Mouse (Mus musculus) olfactory bulb, adult 2 months (tissue): ENCODE measurements around the gene A730061H03Rik. TPM values are rescaled to one million over a fixed set of nuclear protein-coding genes. Genes with fewer than 3 reads are reported as not detected.

Experiments used
- H3K27ac ChIP-seq: fragments of 200-500 bp; 2 replicates; pipeline ENCODE4 v1.5.1; 2012; ENCODE audit warnings: low read depth, low read length; ENCODE audit not compliant: insufficient read depth
- H3K4me1 ChIP-seq: fragments of 200-500 bp; 2 replicates; pipeline ENCODE4 v1.6.1; 2012; ENCODE audit warnings: low read length; ENCODE audit not compliant: control insufficient read depth, insufficient read depth
- H3K4me3 ChIP-seq: fragments of 200-500 bp; 2 replicates; pipeline ENCODE4 v1.5.1; 2012; ENCODE audit warnings: mild to moderate bottlenecking, low read depth, low read length, moderate library complexity; ENCODE audit not compliant: insufficient read depth
- CTCF ChIP-seq: fragments of 200-500 bp; IDR thresholded peaks from 2 replicates; pipeline ENCODE4 v1.5.1; 2012; ENCODE audit warnings: low read depth, mild to moderate bottlenecking, low read length, moderate library complexity; ENCODE audit not compliant: insufficient read depth
- POLR2A ChIP-seq: fragments of 200-500 bp; IDR thresholded peaks from 2 replicates; pipeline ENCODE4 v1.6.1; 2012; ENCODE audit warnings: mild to moderate bottlenecking, low read depth, low read length, moderate library complexity; ENCODE audit not compliant: insufficient read depth
- WGBS: fragments of 180-500 bp; shearing (Covaris S2); methylation state at CpG from one replicate; pipeline ENCODE4 v1.1.7; 2018; 5-methylcytosine and 5-hydroxymethylcytosine counted together
- polyA plus RNA-seq: library from polyadenylated mRNA; stranded (reverse); fragments of >200 nt; gene quantifications from 2 replicates; pipeline ENCODE4 v1.2.4, GENCODE M21; 2012; ENCODE audit warnings: low replicate concordance; ENCODE audit not compliant: missing spikeins, insufficient read depth, insufficient read length

Gene A730061H03Rik
- polyA plus RNA-seq, result not detected in 2 replicates

- WGBS, result under 1% methylated on average over 51 of the region's 51 CpGs
- Histone ChIP-seq H3K4me1 (peaks cover 8% of the 10 kb centered on the region), H3K27ac (peak within 1 kb of the TSS; percentile 99), H3K4me3 (peak within 1 kb of the TSS; percentile 76)
- TF ChIP-seq POLR2A (peak; percentile 46; the same call in 1 of the 2 replicates), CTCF (no peak)
Measured at GRCm38 (mm10) chr14:55560202-55561073, at the start of gene A730061H03Rik. Gene A730061H03Rik (minus strand): TSS chr14:55560406.

DNA sequence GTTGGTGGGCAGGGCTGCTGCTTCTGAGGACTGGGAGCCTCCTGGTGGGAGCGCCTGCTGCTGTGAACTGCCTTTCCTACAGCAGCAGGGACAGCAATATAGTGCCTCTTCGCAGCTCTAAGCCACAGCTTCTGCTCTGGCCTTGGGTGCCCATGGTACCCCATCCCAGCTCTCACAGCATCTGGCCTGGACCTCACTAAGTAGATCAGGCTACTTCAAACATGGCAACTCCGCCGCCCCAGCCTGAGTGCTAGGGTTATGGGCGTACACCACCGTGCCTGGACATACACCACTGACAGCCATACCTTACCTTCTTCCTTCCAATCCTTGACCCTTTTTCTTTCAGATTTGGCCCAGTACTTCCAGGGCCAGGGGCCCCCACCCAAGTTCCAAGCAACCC lies 48.1 kb upstream of the A730061H03Rik start:
- Histone ChIP-seq H3K27ac (no peak overlapping the region), H3K4me3 (no peak overlapping the region), H3K4me1 (peaks cover 8% of the 10 kb centered on the region)
- 96% methylated on average over 6 of the region's 6 CpGs for WGBS
- TF ChIP-seq POLR2A (no peak), CTCF (no peak)

- TF ChIP-seq POLR2A, result no peak
- no peak for TF ChIP-seq CTCF
- peaks cover 8% of the 10 kb centered on the region for H3K4me1 ChIP-seq
- no peak overlapping the region for H3K4me3 ChIP-seq
- no peak overlapping the region for H3K27ac ChIP-seq
- 93% methylated on average over 16 of the region's 16 CpGs for WGBS
Measured at GRCm38 (mm10) chr14:55605743-55606459, 45.7 kb upstream of the A730061H03Rik start.

GRCm38 (mm10) chr14:55604823-55605222 lies 44.6 kb upstream of the A730061H03Rik start:
- no peak overlapping the region for H3K4me3 ChIP-seq
- H3K4me1 ChIP-seq, result peaks cover 8% of the 10 kb centered on the region
- TF ChIP-seq CTCF (no peak), POLR2A (no peak)
- 90% methylated on average over 11 of the region's 11 CpGs for WGBS
- H3K27ac ChIP-seq, result no peak overlapping the region

- H3K4me3 ChIP-seq, result peak overlapping the region; percentile 44
- TF ChIP-seq CTCF, result peak; percentile 84
- TF ChIP-seq POLR2A, result 0 out of 2 replicates have a peak, but pooled peaks have one; percentile 12
- peaks cover 8% of the 10 kb centered on the region for H3K4me1 ChIP-seq
- H3K27ac ChIP-seq, result peak overlapping the region; percentile 56
- WGBS, result 17% methylated on average over 19 of the region's 19 CpGs
Measured at GRCm38 (mm10) chr14:55603633-55604576, 43.7 kb upstream of the A730061H03Rik start.

DNA sequence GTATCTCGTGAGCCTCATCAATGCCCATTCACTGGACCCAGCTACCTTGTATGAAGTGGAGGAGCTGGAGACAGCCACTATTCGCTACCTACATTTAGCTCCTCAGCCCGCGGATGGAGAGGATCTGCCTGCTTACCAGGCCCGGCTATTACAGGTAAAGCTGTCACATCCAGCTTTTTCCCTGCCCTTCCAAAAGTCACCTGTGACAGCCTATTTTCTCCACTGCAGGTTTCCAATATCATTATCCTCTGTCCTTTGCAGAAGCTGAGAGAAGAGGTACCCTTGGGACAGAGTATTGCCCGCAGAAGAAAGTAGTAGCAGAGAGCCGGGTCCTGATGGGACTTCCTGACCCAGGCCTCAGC lies 43.0 kb upstream of the A730061H03Rik start, which contains the start of gene Irf9:
Irf9 (plus strand) TSS at position 301 of the 362 bp plus-strand sequence.
- Histone ChIP-seq H3K27ac (peak within 1 kb of the TSS; percentile 56), H3K4me1 (peaks cover 8% of the 10 kb centered on the region), H3K4me3 (peak within 1 kb of the TSS; percentile 44)
- 84% methylated on average over 7 of the region's 7 CpGs for WGBS
- TF ChIP-seq CTCF, result no peak
- TF ChIP-seq POLR2A, result no peak

DNA sequence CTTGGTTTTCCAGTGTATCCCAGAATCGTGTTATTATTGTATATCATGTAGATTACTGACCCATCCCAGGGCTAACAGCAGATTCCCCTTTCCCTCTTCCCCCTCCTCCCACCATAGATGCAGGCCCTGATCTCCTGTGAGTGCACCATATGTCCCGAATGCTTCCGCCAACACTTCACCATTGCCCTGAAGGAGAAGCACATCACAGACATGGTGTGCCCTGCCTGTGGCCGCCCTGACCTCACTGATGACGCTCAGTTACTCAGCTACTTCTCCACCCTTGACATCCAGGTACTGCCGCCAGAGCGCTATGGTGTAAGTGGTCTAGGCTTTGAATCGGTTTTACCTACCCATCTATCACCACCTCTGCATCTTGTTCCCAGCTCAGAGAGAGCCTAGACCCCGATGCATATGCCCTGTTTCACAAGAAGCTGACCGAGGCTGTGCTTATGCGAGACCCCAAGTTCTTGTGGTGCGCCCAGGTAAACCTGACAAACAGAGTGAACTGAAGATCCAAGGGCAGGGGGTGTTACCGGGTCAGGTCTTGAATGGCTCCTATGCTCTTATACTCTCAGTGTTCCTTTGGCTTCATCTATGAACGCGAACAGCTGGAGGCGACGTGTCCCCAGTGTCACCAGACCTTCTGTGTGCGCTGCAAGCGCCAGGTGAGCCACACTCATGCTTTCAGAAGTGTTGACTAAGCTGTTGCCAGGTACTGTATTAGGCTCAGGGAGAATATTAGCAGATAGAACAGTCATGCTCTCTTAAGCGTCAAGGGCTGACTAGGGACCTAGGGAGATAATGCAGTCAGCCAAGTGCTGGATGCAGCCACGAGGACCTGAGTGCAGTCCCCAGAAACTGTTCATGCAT lies 38.5 kb upstream of the A730061H03Rik start:
- Histone ChIP-seq H3K27ac (no peak overlapping the region), H3K4me1 (peaks cover 6% of the 10 kb centered on the region), H3K4me3 (no peak overlapping the region)
- 95% methylated on average over 21 of the region's 21 CpGs for WGBS
- no peak for TF ChIP-seq POLR2A
- TF ChIP-seq CTCF, result no peak
